Mouse (Mus musculus): ENCODE results near the gene Obsl1. TPM values are rescaled to one million over a fixed set of nuclear protein-coding genes. Genes with fewer than 3 reads are reported as not detected.

The Obsl1 gene
- total RNA-seq (2023), result not detected

DNA sequence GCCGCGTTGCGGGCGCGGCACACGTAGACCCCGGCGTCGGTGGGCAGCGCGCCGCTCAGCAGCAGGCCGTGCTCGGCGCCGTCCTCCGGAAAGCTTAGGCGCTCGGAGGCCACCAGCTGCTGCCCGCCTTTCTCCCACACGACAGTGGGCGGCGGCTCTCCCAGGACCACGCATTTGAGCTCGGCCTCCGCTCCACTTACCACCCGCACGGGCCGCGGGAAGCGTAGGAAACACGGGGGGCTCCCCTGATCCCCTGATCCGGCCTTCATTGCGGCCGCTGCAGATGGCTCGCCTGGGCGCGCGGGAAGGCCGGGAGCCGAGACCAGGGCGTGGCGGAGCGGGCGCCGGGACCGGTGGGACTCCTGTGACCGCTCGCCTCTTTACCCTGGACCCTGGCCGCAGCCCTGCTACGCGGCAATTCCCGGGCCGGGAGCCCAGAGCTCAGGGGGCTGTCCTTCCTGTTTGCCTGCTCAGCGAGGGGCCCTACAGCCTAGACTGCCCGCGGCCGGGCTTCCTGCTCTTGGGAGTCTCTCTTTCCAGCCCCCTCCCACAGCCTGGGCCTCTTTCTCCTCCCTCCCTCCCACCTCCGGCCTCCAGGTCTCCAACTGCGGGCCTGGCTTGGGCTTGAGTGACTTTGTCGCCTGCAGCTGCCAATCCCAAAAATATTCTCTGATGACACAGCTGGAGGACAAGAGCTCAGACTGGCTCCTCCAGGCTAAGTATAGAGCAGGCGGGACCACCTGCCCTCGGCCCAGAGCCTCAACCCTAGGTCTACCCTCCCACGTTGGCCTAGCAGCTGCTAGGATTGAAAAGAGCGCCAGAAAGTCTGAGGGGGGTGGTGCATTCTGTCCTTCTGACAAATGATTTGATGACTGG is at the start of gene Obsl1:
TSS of gene Obsl1 (minus strand) at position 497 of the 876 bp plus-strand sequence.

DNA sequence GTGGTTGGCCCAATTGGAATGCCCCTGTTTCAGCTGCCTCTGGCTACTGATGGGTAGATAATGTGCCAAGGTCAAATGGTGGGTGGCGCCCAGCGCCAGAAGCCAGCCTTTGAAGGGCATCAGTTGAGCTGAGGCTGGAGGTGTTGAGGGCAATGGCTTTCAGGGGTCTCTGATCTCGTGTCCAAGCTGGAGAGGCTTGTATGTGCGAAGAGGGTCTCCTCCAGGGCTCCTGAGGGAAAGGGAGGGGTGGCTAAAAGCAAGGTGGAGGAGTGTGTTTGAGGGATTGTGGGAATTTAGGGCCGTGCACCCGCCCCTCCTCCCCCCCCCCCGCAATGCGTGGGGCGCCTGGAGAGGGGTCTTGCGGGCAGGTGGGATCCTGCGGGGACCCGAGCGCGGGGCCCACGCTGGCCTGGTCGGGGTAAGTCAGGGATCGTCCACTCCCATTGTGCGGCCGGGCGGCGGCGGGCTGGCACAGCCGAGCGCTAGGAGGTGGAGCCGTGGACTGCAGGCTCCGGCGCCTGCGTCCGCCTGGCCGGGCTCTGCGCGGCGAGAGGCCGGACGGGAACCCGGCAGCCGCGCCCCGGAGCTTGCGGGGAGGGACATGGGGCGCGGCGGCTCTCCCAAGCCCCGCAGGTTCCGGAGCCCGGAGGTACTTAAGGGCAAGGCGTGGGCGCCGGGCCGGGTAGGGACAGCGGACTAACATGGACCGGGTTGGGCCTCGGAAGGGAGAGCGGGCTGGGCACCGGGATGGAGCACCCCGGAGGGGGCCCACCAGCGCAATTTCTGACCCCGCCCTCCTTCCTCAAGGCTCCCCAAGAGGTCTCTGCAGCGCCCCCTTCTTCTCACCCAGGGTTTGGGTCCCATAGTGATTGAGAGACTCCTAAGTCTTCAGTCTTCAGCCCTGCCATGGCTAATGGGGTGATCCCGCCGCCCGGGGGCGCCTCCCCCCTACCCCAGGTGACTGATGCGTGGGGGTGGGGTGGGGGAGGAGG is 40.0 kb upstream of the Obsl1 start, which contains the start of gene Slc4a3:
TSS of gene Slc4a3 (plus strand) at position 302 of the 992 bp plus-strand sequence.

DNA sequence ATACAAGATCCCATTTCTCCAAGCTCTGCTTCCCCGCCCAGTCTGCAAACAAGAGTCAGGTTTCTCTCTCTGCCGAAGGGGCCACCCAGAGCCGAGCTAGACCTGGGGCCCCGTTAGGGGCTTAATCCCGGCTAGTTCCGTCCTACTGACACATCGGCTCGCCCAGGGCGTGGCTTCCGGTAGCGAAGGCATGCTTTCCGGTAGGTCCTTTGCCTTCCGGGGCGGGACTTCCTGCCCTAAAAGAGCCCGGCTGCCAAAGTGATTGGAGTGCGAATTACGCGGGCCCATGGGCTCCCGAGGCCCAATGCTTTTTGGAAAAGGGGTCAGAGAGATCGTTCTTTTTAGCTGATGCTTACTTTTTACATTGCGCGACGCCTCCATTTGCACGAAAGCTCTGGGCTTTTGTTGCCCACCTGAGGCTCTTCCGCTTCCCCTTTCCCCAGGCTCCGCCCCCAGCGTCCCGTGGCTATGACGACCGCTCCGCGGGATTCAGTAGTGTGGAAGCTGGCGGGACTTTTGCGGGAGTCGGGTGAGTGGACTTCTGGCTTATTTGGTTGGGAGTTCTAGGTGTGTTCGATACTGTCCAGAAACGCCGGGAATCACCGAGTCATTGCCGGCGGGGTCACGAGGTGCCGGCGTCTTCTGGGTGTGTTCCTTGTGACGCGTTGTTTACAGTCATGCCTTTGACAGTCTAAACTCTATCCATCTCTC is 15.2 kb upstream of the Obsl1 start, which contains the start of gene Stk11ip:
TSS of gene Stk11ip (plus strand) at position 209 of the 711 bp plus-strand sequence.

DNA sequence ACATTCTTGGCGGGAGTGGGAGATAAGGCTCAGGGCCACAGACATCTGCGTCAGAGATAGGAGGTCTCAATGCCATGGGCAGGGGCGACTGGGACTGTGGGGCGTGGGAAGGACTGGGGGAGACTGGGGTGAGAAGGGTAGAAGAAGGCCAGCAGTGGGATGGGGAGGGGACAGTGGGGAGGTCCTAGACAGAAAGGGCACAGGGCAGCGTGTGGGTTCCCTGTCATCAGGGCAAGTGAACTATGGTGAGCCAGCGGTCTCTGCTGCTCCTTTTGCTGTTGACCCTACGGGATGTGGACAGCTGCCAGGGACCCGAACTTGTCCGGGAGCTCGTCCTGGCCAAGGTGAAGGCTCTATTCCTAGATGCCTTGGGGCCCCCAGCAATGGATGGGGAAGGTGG is 754 bp upstream of the Obsl1 start, which contains the start of gene Inha:
TSS of gene Inha (plus strand) at position 72 of the 400 bp plus-strand sequence.

DNA sequence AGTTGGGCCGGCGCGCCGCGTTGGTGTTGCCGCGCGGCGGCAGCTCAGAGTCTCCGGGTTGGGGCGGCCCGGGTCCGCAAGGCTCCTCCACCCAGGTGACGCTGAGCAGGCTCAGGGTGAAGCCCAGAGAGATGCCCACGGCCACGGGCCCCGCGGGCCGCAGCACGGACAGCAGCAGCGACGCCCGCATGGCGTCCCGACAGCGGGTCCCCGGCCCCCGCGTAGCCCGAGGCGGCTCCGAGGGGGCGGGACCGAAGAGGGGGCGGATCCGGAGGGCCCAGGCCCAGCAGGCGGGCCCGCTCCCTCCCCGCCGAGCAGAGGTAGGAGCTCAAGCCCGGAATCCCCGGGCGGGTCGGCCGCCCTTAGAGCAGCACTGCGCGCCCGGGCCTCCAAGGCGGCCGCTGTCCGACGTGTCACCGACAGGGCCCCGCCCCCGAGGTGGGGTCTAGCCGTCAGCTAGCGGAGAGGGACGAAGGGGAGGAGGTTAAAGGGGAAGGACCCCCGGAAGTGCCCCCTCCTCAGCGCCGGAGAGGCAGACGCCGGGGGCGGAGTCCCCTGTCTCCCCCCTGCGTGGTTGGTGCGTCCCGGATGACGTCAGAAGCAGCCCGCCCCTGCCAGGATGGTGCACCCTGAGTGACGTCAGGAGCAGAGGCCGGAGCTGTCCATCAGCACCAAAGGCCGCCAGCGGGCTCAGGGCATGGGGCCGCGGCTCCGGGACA is 27.2 kb downstream of the Obsl1 start, which contains the start of the genes Chpf and Tmem198:
TSS of gene Chpf (minus strand) at position 392 of the 719 bp plus-strand sequence.
TSS of gene Tmem198 (plus strand) at position 617 of the 719 bp plus-strand sequence.

DNA sequence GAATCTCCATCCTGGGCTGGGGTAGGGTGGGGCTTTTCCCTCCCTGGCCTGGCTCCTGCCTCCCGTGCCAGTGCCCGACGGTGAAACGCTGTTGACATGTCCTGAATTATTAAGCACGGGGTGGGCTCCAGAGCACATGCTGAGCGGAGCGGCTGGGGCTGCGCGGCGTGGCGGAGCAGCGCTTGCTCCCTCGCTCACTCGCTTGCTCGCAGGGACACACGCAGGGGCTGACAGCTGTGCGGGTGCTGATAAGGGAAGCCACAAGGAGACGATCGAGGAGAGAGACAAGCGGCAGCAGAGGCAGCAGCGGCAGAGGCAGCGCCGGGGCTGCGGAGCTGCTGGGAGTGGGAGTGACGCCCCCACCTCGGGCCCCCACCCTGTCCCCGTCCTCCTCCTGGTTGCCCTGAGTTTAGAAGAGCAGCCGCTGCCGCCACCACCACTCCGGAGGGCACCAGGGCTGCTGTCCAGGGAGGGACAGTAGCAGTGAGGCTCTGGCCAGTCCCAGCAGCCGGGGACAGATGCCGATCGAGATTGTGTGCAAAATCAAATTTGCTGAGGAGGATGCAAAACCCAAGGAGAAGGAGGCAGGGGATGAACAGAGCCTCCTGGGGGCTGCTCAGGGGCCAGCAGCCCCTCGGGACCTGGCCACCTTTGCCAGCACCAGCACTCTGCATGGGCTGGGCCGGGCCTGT is 55.8 kb downstream of the Obsl1 start, which contains the start of gene Asic4:
TSS of gene Asic4 (plus strand) at position 123 of the 692 bp plus-strand sequence.

DNA sequence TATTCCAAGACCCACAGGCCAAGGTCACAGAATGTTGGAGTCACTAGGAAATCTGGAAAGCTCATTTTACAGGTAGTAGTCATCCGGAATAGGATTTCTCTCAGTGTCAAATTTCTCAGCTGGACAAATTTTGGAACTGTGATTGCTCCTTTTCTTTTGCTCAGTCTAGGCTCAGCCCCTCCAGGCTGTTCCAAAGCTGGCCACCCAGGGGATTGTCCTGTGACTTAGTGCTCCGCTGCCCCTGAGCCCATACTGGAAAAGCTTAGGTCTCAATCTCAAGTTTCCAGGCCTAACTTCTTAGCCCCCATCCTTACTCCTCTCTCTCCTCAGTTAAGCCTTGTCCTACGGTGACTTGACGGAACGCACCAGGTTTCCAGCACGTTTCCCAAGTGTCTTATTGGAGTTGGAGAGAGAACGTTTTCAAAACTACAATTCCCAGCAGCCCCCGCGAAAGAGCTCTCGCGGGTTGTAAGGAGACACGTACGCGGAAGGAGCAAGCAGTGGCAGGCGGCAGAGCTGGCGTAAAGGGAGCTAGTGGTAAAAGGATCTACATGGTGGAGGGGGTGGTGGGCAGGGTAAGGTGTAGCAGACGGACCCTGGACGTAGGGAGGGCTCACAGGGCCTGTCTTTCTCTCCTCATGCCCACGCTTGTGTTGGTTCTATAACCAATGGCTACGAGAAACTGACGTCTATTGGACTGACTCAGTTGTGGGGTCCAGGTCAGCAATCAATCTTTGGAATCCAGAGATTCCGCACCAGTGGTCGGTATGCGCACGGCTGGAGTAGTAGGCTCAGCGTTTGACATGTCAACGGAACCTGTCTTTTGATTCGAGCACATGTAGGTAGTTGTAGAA is 70.5 kb downstream of the Obsl1 start, which contains the start of gene Gmppa:
TSS of gene Gmppa (plus strand) at position 456 of the 854 bp plus-strand sequence.

Other genes with a start within 250 kb of the Obsl1 start
- not detected for gene Ptprn, start 241.9 kb downstream of the Obsl1 start, total RNA-seq (2023)
- not detected for gene Resp18, start 228.0 kb downstream of the Obsl1 start, total RNA-seq (2023)
- gene Dnpep, start 188.5 kb downstream of the Obsl1 start, total RNA-seq (2023), result 10 to 100 TPM; 51.6 to 61.7 TPM
- not detected for gene Des, start 146.1 kb downstream of the Obsl1 start, total RNA-seq (2023)
- not detected for gene Speg, start 131.2 kb downstream of the Obsl1 start, total RNA-seq (2023)
- 10 to 100 TPM; 53.0 to 85.9 TPM for gene Gmppa, start 70.5 kb downstream of the Obsl1 start, total RNA-seq (2023)
- not detected for gene Asic4, start 56.0 kb downstream of the Obsl1 start, total RNA-seq (2023)
- gene Chpf, start 27.1 kb downstream of the Obsl1 start, total RNA-seq (2023), result 10 to 100 TPM; 23.1 to 24.5 TPM
- 1 to 10 TPM; 2.8 to 5.5 TPM for gene Tmem198, start 26.9 kb downstream of the Obsl1 start, total RNA-seq (2023)
- not detected for gene Inha, start 625 bp upstream of the Obsl1 start, total RNA-seq (2023)
- 100 to 1,000 TPM; 174 to 178 TPM for gene Stk11ip, start 15.1 kb upstream of the Obsl1 start, total RNA-seq (2023)
- under 1 TPM; 0.26 to 0.36 TPM for gene Slc4a3, start 39.8 kb upstream of the Obsl1 start, total RNA-seq (2023)

All from B cell, adult 67 days (primary cell).